Mouse (Mus musculus) embryonic facial prominence, embryonic 10.5 days (tissue): ENCODE results near the gene Zfp593. TPM values are rescaled to one million over a fixed set of nuclear protein-coding genes. Genes with fewer than 3 reads are reported as not detected.

Source experiments
- DNase-seq: peaks from one replicate; pipeline ENCODE4 v3.0.0-alpha.2; 2017; ENCODE audit warnings: low spot score
- H3K27ac ChIP-seq: fragments of 300-500 bp; sonication (generic); replicated peaks from 2 replicates; pipeline ENCODE4 v1.5.1; 2016; ENCODE audit warnings: mild to moderate bottlenecking
- H3K27me3 ChIP-seq: fragments of 300-500 bp; sonication (generic); replicated peaks from 2 replicates; pipeline ENCODE4 v1.6.1; 2016; ENCODE audit warnings: low read depth, mild to moderate bottlenecking; ENCODE audit not compliant: poor library complexity, severe bottlenecking
- H3K36me3 ChIP-seq: fragments of 300-500 bp; sonication (generic); replicated peaks from 2 replicates; pipeline ENCODE4 v1.6.1; 2016; ENCODE audit warnings: mild to moderate bottlenecking, moderate library complexity
- H3K4me1 ChIP-seq: fragments of 300-500 bp; sonication (generic); 2 replicates; pipeline ENCODE4 v1.6.1; 2016
- H3K4me3 ChIP-seq: fragments of 300-500 bp; sonication (generic); 2 replicates; pipeline ENCODE4 v1.5.1; 2016; ENCODE audit warnings: mild to moderate bottlenecking, moderate library complexity
- H3K9me3 ChIP-seq: fragments of 300-500 bp; sonication (generic); 2 replicates; pipeline ENCODE4 v1.6.1; 2016; ENCODE audit warnings: mild to moderate bottlenecking
- WGBS: fragments of 180-500 bp; shearing (Covaris S2); methylation state at CpG from one replicate; pipeline ENCODE4 v1.1.7; 2016; 5-methylcytosine and 5-hydroxymethylcytosine counted together
- polyA plus RNA-seq: library from polyadenylated mRNA; unstranded; fragments of >200 nt; fragmentation: Nextera tagmentation; extraction: Ambion mirVana; gene quantifications from 2 replicates; pipeline ENCODE4 v1.2.1, GENCODE M21; 2016

The Zfp593 gene
- polyA plus RNA-seq, 1 experiment from 2014 or later, result 21.0 TPM

DNA sequence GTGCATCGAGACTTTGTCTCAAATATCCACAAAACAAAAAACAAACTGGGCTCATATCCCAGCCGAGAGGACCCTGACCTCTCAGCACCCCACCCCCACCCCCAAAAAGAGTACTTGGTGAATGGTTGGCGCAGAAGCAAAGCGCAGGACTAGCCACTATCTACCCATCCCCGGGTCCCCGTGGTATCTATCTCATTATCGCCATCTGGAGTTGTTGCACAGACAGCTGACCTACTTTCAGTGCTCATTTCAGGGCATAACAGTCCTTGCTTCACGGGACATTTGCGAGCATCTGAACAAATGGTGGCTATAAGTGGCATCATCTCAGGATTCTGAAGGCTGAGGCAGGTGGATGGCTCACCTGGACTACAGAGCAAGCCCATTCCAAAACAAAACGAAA, 6.7 kb downstream of the Zfp593 start:
- H3K4me1 ChIP-seq, result peaks cover 18% of the 10 kb centered on the region
- 14% methylated on average over 10 of the region's 10 CpGs for WGBS
- no peak overlapping the region for H3K27ac ChIP-seq
- no peak for DNase-seq
- no peaks in the 10 kb centered on the region for H3K9me3 ChIP-seq
- H3K4me3 ChIP-seq, result peak overlapping the region; percentile 49
- H3K27me3 ChIP-seq, result peaks cover 36% of the 10 kb centered on the region
- H3K36me3 ChIP-seq, result peaks cover 11% of the 10 kb centered on the region

DNA sequence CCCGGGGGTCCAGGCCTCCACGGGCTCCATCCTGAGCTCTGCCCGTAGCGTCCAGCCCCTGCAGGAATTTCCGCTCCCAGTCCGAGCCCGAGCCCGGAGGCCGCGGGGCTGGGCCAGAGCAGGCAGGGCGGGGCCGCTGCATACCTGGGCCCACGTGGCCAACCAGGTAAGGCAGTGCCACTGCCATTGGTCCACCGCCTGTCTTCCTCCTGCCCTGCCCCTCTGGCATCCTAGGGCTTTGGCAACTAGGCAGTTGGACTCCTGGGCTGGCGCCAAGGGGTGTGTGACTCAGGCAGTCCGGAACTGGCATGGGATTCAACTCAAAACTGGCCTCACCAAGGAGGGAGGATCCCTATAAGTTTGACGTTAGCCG, 7.1 kb downstream of the Zfp593 start, which contains the start of gene Cnksr1:
TSS of gene Cnksr1 (minus strand) at position 121 of the 373 bp plus-strand sequence.
- 4% methylated on average over 18 of the region's 18 CpGs for WGBS
- peak; percentile 63 for DNase-seq
- peaks cover 36% of the 10 kb centered on the region for H3K27me3 ChIP-seq
- peak within 1 kb of the TSS; percentile 49 for H3K4me3 ChIP-seq
- peaks cover 14% of the 10 kb centered on the region for H3K4me1 ChIP-seq
- no peaks in the 10 kb centered on the region for H3K9me3 ChIP-seq
- H3K36me3 ChIP-seq, result peaks cover 7% of the 10 kb centered on the region
- no peak within 1 kb of the TSS for H3K27ac ChIP-seq

DNA sequence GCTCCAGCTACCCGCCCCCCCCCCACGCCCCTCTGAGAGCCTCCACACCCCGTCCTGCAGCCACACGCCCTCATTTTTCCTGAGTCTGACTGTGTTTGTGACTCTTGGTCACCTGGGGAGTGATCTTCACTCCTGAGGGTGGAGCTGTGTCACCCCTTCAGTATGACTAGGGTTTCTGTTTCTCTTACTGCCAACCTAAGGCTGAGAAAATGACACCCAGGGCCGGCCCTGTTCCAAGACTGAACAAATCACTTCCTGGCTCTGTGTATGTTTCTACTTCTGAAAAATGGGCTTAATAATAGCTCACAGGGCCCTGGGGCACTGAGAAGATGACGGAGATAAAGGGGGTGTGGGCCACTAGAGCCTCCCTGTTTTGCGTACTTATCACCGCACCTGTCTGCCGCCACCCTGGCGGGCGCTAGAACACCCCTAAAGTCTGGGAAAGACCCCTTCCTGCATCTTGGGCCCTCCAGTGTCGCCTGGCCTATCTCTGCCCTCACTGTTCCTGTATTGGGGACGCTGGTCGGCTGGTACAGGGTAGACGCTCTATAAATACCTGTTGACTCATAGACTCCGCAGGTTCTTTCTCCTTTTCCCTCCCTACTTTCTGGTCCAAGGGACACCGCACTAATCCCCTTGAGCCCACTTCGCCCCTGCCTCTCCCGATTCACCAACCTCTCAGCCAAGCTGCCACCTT, 7.7 kb downstream of the Zfp593 start:
- no peaks in the 10 kb centered on the region for H3K9me3 ChIP-seq
- H3K27ac ChIP-seq, result no peak overlapping the region
- peaks cover 36% of the 10 kb centered on the region for H3K27me3 ChIP-seq
- 0 out of 2 replicates have a peak, but pooled peaks cover 2% of the 10 kb centered on the region for H3K36me3 ChIP-seq
- WGBS, result 20% methylated on average over 19 of the region's 19 CpGs
- H3K4me1 ChIP-seq, result peaks cover 14% of the 10 kb centered on the region
- DNase-seq, result no peak
- peak overlapping the region; percentile 49 for H3K4me3 ChIP-seq

DNA sequence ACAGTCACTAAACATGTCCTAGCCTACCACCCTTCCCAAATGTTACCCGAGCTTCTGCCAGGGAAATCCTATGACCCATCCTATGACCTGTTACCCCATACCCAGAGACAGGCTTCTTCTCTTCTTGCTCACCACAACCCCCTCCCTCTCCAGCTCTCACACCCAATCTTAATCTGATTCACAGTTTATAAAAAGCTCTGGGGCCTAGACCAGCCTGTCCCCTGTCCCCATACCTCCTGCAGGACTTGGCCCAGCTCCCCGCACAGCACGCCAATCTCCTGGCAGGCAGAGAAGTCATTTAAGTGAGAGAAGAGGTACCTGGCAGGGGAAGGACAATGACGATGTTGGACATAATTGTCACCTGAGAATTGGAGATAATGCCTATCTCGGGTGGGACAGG, 10.5 kb downstream of the Zfp593 start:
- WGBS, result 82% methylated on average over 5 of the region's 5 CpGs
- DNase-seq, result no peak
- no peak overlapping the region for H3K27ac ChIP-seq

DNA sequence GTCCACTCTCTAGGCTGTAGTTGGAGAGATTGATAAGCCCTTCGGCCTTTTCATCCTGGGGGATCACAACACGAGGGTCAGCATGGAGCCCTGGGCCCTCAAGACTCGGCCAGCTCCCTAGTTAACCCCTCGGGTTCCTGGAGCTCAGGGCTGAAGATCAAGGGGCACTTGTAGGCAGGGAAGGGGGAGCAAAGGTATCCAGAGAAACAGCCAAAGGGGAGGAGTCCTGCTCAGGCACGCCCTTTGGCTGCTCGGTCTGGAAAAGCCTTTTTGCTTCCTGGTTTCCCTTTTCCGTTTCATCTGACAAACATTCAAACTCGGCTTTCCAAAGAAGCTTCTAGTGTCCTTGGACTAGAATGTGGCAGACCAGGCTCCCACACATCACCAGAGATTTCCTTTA, 15.0 kb downstream of the Zfp593 start:
- WGBS, result 43% methylated on average over 8 of the region's 8 CpGs
- Histone ChIP-seq H3K4me3 (no peak overlapping the region), H3K9me3 (no peaks in the 10 kb centered on the region), H3K36me3 (no peaks in the 10 kb centered on the region), H3K27ac (no peak overlapping the region), H3K27me3 (0 out of 2 replicates have a peak, but pooled peaks cover 2% of the 10 kb centered on the region), H3K4me1 (peaks cover 21% of the 10 kb centered on the region)
- DNase-seq, result no peak

More for the DNA sequence above, 10.5 kb downstream of the Zfp593 start:
- H3K9me3 ChIP-seq, result no peaks in the 10 kb centered on the region
- no peak overlapping the region for H3K4me3 ChIP-seq
- H3K36me3 ChIP-seq, result no peaks in the 10 kb centered on the region
- H3K4me1 ChIP-seq, result peaks cover 22% of the 10 kb centered on the region
- H3K27me3 ChIP-seq, result peaks cover 36% of the 10 kb centered on the region

DNA sequence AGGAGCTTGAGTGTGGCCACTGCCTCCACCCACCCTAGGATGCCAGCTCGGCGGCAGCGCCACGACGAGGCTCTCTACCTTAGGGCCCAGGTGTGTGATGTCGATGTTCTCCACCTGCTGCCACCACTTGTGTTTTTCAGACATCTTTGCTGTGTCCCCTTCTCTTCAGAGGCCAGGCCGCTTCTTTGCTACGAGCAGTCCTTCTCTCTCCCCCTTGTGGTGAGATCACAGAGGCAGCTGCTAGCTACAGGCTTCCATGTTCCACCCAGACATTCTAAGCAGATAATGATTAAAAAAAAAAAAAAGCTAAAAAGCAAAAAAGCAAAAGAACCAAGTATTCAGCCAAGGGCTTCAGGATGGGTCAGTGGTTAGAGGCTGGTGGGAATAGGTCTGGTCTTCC, 18.2 kb downstream of the Zfp593 start, which contains the start of gene Catsper4:
TSS of gene Catsper4 (minus strand) at position 190 of the 400 bp plus-strand sequence.
- no peaks in the 10 kb centered on the region for H3K9me3 ChIP-seq
- no peak for DNase-seq
- no peak within 1 kb of the TSS for H3K4me3 ChIP-seq
- no peaks in the 10 kb centered on the region for H3K27me3 ChIP-seq
- 70% methylated on average over 8 of the region's 8 CpGs for WGBS
- H3K27ac ChIP-seq, result no peak within 1 kb of the TSS
- H3K4me1 ChIP-seq, result peaks cover 23% of the 10 kb centered on the region
- H3K36me3 ChIP-seq, result no peaks in the 10 kb centered on the region

DNA sequence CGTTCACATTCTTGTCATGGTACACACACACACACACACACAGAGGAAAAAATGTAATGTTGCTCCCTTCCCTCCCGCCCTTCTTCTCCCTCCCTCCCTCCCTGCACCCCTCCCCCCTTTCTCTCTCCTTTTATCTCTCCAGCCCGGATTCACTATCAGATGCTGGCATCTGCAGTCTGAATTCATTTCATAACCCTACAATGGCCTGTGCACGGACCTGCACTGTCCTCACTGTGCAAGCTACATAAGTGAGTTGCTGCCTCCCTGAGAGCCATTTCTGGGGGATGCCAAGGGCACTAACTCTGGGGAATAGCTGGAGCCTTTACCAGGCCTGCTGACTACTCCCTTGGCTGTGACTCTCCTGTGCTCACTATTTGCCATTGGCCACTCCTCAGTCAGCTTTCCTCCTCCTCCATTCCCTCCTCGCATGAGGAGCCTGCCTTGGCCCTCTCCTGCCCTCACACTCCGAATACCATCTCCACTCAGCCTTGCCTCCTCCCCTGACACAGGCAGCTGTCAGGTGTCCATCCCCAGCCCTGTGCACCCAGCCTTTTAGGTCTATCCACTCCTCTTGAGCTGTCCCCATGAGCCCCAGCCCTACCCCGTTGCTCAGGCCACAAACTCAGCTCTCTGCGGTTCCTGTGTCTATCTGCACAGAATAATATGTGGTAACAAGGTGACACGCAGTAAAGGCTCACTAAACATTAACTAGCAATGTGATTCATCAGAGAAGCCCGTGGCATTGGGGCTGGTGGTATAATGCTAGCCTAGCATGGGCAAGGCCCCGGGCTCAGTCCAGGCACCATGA, 22.4 kb downstream of the Zfp593 start:
- Histone ChIP-seq H3K36me3 (no peaks in the 10 kb centered on the region), H3K4me1 (peaks cover 6% of the 10 kb centered on the region), H3K4me3 (no peak overlapping the region), H3K27ac (no peak overlapping the region), H3K27me3 (no peaks in the 10 kb centered on the region), H3K9me3 (no peaks in the 10 kb centered on the region)
- DNase-seq, result no peak
- whole genome bisulfite sequencing, result 71% methylated on average over 11 of the region's 11 CpGs

DNA sequence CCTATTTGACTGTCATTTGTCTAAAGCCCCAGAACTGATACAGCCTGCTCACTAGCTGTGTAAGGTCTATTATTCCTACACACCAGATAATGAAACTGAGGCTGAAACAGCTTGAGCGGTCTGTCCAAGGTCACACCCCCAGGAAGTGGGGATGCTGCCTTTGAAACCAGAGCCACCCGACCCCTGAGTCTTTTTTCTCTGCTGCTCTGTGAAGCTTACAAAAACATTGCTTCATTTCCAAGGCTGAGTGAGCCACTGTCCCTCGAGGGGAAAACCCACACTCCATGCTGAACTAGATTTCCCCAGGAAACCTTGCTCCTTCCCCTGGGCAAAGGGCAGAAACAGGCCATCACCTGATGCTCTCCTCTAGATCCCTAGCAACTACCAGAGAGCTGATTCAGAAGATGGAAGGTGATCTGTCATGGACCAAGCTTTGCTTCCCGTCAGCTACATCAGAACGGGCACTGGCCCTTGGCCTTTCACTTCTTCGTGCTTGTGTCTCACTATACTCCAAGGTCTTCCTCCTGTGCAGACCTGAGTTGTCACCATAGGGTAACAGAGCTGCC, 38.8 kb downstream of the Zfp593 start:
- H3K27ac ChIP-seq, result no peak overlapping the region
- no peaks in the 10 kb centered on the region for H3K9me3 ChIP-seq
- no peak for DNase-seq
- peaks cover 15% of the 10 kb centered on the region for H3K4me1 ChIP-seq
- WGBS, result 50% methylated on average over 6 of the region's 6 CpGs
- 0 out of 2 replicates have a peak, but pooled peaks cover 5% of the 10 kb centered on the region for H3K27me3 ChIP-seq
- H3K4me3 ChIP-seq, result no peak overlapping the region
- H3K36me3 ChIP-seq, result no peaks in the 10 kb centered on the region

DNA sequence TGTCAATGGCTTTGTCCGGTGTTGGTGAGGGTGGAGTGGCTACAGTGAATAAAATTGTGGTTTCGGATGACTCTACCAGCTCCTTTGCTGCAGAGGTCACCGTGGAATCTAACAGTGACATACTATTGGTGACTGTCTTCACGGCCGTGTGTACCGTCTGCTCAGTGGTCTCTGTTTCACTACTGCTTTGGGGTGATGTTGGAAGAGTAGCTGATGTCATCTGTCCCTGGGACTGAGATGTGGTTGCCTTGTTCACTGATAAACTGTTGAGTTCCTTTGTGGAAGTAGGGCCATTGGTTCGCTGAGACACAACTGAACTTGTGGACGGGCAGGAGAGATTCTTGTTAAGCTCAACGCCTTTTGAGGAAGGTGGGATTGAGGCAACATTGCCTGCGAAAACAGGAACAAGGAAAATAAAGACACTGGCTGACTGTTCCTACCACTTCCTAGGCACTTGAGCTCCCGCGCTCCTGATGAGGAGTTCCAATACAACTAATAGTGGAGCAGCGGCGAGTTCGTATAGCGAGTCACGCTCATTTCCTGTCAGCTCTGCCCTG, 42.0 kb downstream of the Zfp593 start:
- no peaks in the 10 kb centered on the region for H3K27me3 ChIP-seq
- peaks cover 11% of the 10 kb centered on the region for H3K4me1 ChIP-seq
- no peaks in the 10 kb centered on the region for H3K9me3 ChIP-seq
- no peaks in the 10 kb centered on the region for H3K36me3 ChIP-seq
- no peak overlapping the region for H3K27ac ChIP-seq
- DNase-seq, result no peak
- no peak overlapping the region for H3K4me3 ChIP-seq
- WGBS, result 76% methylated on average over 17 of the region's 17 CpGs

DNA sequence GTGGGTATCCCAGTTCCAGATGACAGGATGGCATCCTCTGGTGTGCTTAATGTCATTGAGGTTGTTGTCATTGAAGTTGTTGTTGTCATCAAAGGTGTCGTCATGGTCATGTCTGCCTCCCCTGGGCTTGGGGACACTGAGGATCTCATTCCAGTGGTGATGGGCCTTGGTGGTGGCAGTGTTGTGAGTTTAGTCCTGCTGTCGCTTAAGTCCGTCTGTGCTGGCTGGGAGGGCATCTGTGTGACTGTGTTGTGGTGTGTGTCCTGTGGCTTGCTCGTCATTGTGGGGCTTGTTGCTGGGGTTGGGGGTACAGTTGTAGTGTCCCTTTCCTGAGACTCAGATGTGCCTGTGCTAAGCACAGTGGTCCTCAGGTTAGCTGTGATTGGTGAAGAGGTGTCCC, 42.5 kb downstream of the Zfp593 start, which contains the start of gene Gm7534:
TSS of gene Gm7534 (minus strand) at position 101 of the 400 bp plus-strand sequence.
- 91% methylated on average over 4 of the region's 4 CpGs for WGBS
- no peaks in the 10 kb centered on the region for H3K27me3 ChIP-seq
- no peaks in the 10 kb centered on the region for H3K36me3 ChIP-seq
- no peak within 1 kb of the TSS for H3K4me3 ChIP-seq
- no peak for DNase-seq
- H3K9me3 ChIP-seq, result no peaks in the 10 kb centered on the region
- H3K4me1 ChIP-seq, result peaks cover 11% of the 10 kb centered on the region
- H3K27ac ChIP-seq, result no peak within 1 kb of the TSS

DNA sequence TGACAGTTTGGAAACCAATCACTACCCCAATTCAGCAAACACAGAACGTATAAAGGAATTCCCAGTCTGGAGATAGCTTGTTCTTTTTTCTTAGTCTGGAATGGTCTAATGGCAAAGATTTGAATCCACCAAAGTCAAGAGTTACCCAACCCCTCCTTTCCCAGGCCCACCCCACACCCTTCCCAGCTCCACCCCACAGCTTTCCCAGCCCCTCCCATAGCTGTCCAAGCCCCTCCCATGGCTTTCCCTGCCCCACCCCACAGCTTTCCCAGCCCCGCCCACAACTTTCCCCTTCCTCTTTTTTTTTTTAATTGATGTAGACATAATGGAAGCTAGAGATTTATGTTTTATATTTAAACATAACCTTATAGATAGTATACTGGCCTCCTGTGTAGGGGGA, 46.0 kb downstream of the Zfp593 start:
- 77% methylated on average over 2 of the region's 2 CpGs for WGBS
- DNase-seq, result no peak
- Histone ChIP-seq H3K27ac (no peak overlapping the region), H3K9me3 (no peaks in the 10 kb centered on the region), H3K4me3 (no peak overlapping the region), H3K4me1 (0 out of 2 replicates have a peak, but pooled peaks cover 3% of the 10 kb centered on the region), H3K36me3 (no peaks in the 10 kb centered on the region), H3K27me3 (no peaks in the 10 kb centered on the region)
